Mouse (Mus musculus) heart, embryonic 11.5 days (tissue): ENCODE data around the gene Ermap. TPM values are rescaled to one million over a fixed set of nuclear protein-coding genes. Genes with fewer than 3 reads are reported as not detected.
A peak's percentile ranks its signal among the peaks of the same experiment; 100 is the strongest.

ENCODE experiments used
- ATAC-seq: fragments of 200-750 bp; cut with Nextera tagmentation; replicated peaks from 2 replicates; pipeline ENCODE4 v1.8.0; 2017; ENCODE audit warnings: moderate library complexity; ENCODE audit not compliant: insufficient number of reproducible peaks, low FRiP score, low TSS enrichment
- H3K27ac ChIP-seq: fragments of 300-500 bp; sonication (generic); 2 replicates; pipeline ENCODE4 v1.5.1; 2014; ENCODE audit warnings: mild to moderate bottlenecking, low read depth, low read length
- H3K27me3 ChIP-seq: fragments of 300-500 bp; sonication (generic); 2 replicates; pipeline ENCODE4 v1.6.1; 2014; ENCODE audit warnings: mild to moderate bottlenecking, low read length, mixed read lengths; ENCODE audit not compliant: control insufficient read depth, insufficient read depth
- H3K36me3 ChIP-seq: fragments of 300-500 bp; sonication (generic); 2 replicates; pipeline ENCODE4 v1.6.1; 2014; ENCODE audit warnings: mild to moderate bottlenecking, low read length, moderate library complexity, mixed read lengths; ENCODE audit not compliant: control insufficient read depth, insufficient read depth
- H3K4me1 ChIP-seq: fragments of 300-500 bp; sonication (generic); 2 replicates; pipeline ENCODE4 v1.6.1; 2014; ENCODE audit warnings: low read length; ENCODE audit not compliant: control insufficient read depth, insufficient read depth
- H3K4me2 ChIP-seq: fragments of 300-500 bp; sonication (generic); 2 replicates; pipeline ENCODE4 v1.6.1; 2014; ENCODE audit warnings: mild to moderate bottlenecking, moderate library complexity
- H3K4me3 ChIP-seq: fragments of 300-500 bp; sonication (generic); 2 replicates; pipeline ENCODE4 v1.5.1; 2014; ENCODE audit warnings: low read depth, low read length
- H3K9ac ChIP-seq: fragments of 300-500 bp; sonication (generic); 2 replicates; pipeline ENCODE4 v1.6.1; 2014; ENCODE audit warnings: mild to moderate bottlenecking, low read depth, low read length, moderate library complexity
- H3K9me3 ChIP-seq: fragments of 300-500 bp; sonication (generic); replicated peaks from 2 replicates; pipeline ENCODE4 v1.6.1; 2016; ENCODE audit warnings: low read length; ENCODE audit not compliant: control insufficient read depth
- WGBS: fragments of 180-500 bp; shearing (Covaris S2); extraction: QIAGEN DNeasy Blood & Tissue Kit; methylation state at CpG from one replicate; pipeline ENCODE4 v1.1.7; 2014; ENCODE audit not compliant: insufficient replicate concordance; 5-methylcytosine and 5-hydroxymethylcytosine counted together
- polyA plus RNA-seq: library from polyadenylated mRNA; unstranded; fragments of >200 nt; fragmentation: Nextera tagmentation; extraction: Ambion mirVana; gene quantifications from 2 replicates; pipeline ENCODE4 v1.2.1, GENCODE M21; 2014

The Ermap gene
- polyA plus RNA-seq, 1 experiment from 2014 or later = 58.1 TPM

DNA sequence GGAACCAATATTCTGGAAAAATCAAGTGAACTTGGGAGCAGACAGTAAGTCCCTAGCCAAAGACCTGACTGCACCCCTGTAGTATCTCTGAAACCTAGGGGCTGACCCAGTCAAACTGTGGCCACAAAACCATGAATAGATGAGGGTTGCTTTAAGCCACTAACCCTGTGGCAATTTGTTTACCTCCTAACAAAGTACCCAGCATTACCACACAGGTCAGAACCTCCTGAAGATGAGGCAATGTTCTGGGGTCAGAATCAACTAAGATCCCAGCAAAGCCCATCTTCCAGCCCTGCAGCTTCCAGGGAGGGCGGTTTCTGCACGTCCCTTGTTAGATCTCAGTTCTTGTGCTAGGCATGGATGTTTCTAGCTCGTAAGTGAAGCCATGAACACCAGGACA, 34.7 kb upstream of the Ermap start:
- Histone ChIP-seq H3K27me3 (no peaks in the 10 kb centered on the region), H3K9ac (no peak overlapping the region), H3K27ac (no peak overlapping the region), H3K4me2 (no peak overlapping the region), H3K9me3 (no peaks in the 10 kb centered on the region), H3K4me1 (no peaks in the 10 kb centered on the region), H3K4me3 (no peak overlapping the region), H3K36me3 (peaks cover 31% of the 10 kb centered on the region)
- 81% methylated on average over 3 of the region's 3 CpGs for WGBS
- no peak for ATAC-seq

- WGBS = 80% methylated on average over 1 of the region's 1 CpGs
Observed at GRCm38 (mm10) chr4:119223696-119224095, 33.9 kb upstream of the Ermap start.

GRCm38 (mm10) chr4:119218169-119218568, 28.4 kb upstream of the Ermap start, which contains the start of gene Tmem269:
Tmem269 (minus strand) TSS chr4:119218217.
- H3K4me1 ChIP-seq = 0 out of 2 replicates have a peak, but pooled peaks cover 9% of the 10 kb centered on the region
- H3K9ac ChIP-seq = no peak within 1 kb of the TSS
- no peaks in the 10 kb centered on the region for H3K9me3 ChIP-seq
- no peaks in the 10 kb centered on the region for H3K36me3 ChIP-seq
- no peak for ATAC-seq
- no peak within 1 kb of the TSS for H3K4me3 ChIP-seq
- WGBS = 11% methylated on average over 11 of the region's 11 CpGs
- no peak within 1 kb of the TSS for H3K27ac ChIP-seq
- H3K27me3 ChIP-seq = 0 out of 2 replicates have a peak, but pooled peaks cover 3% of the 10 kb centered on the region
- no peak within 1 kb of the TSS for H3K4me2 ChIP-seq

More at GRCm38 (mm10) chr4:119223696-119224095, 33.9 kb upstream of the Ermap start:
- Histone ChIP-seq H3K36me3 (peaks cover 31% of the 10 kb centered on the region), H3K9ac (no peak overlapping the region), H3K27me3 (no peaks in the 10 kb centered on the region), H3K4me2 (no peak overlapping the region), H3K4me3 (no peak overlapping the region), H3K9me3 (no peaks in the 10 kb centered on the region), H3K27ac (no peak overlapping the region), H3K4me1 (no peaks in the 10 kb centered on the region)
- no peak for ATAC-seq

- ATAC-seq = no peak
- Histone ChIP-seq H3K27me3 (0 out of 2 replicates have a peak, but pooled peaks cover 3% of the 10 kb centered on the region), H3K4me1 (0 out of 2 replicates have a peak, but pooled peaks cover 9% of the 10 kb centered on the region), H3K4me2 (no peak overlapping the region), H3K4me3 (no peak overlapping the region), H3K9me3 (no peaks in the 10 kb centered on the region), H3K27ac (no peak overlapping the region), H3K36me3 (no peaks in the 10 kb centered on the region), H3K9ac (no peak overlapping the region)
- WGBS = 68% methylated on average over 8 of the region's 8 CpGs
Observed at GRCm38 (mm10) chr4:119216667-119217066, 26.9 kb upstream of the Ermap start.

DNA sequence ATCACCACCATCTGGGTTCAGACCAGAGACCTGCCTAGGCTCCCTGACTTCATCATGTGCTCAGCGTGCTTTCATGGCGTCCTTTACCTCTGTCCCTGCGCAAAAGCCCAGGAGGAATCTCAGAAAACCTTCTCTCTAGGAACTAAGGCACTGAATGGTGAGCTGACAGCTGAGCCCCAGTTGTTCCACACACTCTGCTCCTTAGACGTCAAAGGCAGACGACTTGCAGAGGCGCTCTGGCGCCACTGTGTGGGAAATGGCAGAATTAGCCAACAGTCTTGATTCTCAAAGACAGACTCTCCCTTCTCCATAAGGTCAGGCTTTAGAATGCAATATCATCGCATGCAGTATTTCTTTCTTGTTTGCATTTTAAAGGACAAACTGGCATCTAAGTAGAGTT, 14.9 kb upstream of the Ermap start:
- Histone ChIP-seq H3K27me3 (no peaks in the 10 kb centered on the region), H3K4me2 (no peak overlapping the region), H3K27ac (no peak overlapping the region), H3K4me3 (no peak overlapping the region), H3K9ac (no peak overlapping the region), H3K4me1 (no peaks in the 10 kb centered on the region), H3K36me3 (peaks cover 5% of the 10 kb centered on the region), H3K9me3 (no peaks in the 10 kb centered on the region)
- ATAC-seq = no peak
- 17% methylated on average over 8 of the region's 8 CpGs for WGBS

DNA sequence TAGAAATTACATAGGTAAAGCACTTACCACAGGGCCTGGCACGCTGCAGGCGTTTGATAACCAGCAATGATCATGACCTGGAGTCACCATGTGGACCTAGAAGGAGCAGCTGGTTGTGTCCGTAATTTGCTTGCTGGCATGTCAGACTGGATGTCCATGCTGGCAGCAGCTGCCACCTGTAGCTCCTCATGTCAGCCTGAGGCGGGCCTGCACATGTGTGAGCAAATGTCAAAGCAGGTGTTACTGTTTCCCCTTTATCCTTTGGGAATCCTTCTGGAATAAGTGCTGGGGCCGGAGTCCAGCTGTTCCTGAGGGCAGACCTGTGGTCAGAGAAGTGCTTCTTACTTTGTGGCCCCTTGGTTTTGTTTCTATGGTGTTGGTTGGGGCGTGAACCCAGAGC, 8.3 kb upstream of the Ermap start:
- WGBS = 84% methylated on average over 6 of the region's 6 CpGs
- Histone ChIP-seq H3K4me1 (peaks cover 17% of the 10 kb centered on the region), H3K9me3 (no peaks in the 10 kb centered on the region), H3K4me3 (no peak overlapping the region), H3K27ac (no peak overlapping the region), H3K36me3 (peaks cover 5% of the 10 kb centered on the region), H3K27me3 (no peaks in the 10 kb centered on the region), H3K9ac (no peak overlapping the region), H3K4me2 (peak overlapping the region; percentile 11; the same call in 1 of the 2 replicates)
- ATAC-seq = no peak

- Histone ChIP-seq H3K9me3 (no peaks in the 10 kb centered on the region), H3K9ac (peak overlapping the region; percentile 93), H3K27me3 (no peaks in the 10 kb centered on the region), H3K4me3 (peak overlapping the region; percentile 63), H3K4me2 (peak overlapping the region; percentile 81), H3K36me3 (peaks cover 2% of the 10 kb centered on the region), H3K4me1 (peaks cover 17% of the 10 kb centered on the region), H3K27ac (peak overlapping the region; percentile 64; the same call in 1 of the 2 replicates)
- 13% methylated on average over 18 of the region's 18 CpGs for WGBS
- no peak for ATAC-seq
Observed at GRCm38 (mm10) chr4:119195582-119196320, 5.9 kb upstream of the Ermap start.

DNA sequence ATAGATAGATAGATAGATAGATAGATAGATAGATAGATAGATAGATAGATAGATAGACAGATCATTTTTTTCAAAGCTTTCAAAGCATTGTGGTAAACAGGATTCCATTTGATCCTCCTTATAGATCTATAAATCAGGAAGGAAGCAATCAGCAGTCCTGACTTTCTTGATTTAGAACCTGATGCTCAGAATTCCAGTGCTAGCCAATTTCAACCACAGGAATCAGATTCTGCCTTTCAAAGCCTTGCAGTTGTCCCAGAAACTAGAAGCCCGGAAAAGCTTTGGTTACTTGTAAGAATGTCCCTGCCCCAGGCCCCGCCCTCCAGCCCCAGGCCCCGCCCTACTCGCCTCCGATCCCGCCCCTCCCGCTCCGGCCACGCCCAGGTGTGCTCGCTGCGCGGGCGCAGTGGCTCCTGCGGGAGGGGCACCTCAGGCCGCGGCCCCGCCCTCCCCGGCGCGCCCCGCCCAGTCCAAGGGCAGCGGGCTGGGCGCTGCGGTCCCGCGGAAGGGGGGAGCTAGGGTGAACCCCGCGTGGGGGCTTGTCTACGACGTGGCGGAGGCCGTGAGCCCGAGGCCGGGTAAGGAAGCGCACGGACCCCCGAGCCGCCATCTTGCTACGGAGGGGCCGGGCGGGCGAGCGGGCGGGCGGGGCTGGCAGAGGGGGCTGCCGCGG, 5.2 kb upstream of the Ermap start, which contains the start of gene Svbp:
Gene Svbp (plus strand): TSS at position 398 of the 673 bp plus-strand sequence.
- Histone ChIP-seq H3K27me3 (no peaks in the 10 kb centered on the region), H3K9me3 (no peaks in the 10 kb centered on the region), H3K27ac (peak within 1 kb of the TSS; percentile 64; the same call in 1 of the 2 replicates), H3K9ac (peak within 1 kb of the TSS; percentile 93), H3K4me1 (peaks cover 17% of the 10 kb centered on the region), H3K4me2 (peak within 1 kb of the TSS; percentile 81), H3K36me3 (no peaks in the 10 kb centered on the region), H3K4me3 (peak within 1 kb of the TSS; percentile 63)
- WGBS = under 1% methylated on average over 38 of the region's 47 CpGs
- peak; percentile 92 for ATAC-seq
